Mouse (Mus musculus): ENCODE measurements around the gene Fam131c.

The Fam131c gene

DNA sequence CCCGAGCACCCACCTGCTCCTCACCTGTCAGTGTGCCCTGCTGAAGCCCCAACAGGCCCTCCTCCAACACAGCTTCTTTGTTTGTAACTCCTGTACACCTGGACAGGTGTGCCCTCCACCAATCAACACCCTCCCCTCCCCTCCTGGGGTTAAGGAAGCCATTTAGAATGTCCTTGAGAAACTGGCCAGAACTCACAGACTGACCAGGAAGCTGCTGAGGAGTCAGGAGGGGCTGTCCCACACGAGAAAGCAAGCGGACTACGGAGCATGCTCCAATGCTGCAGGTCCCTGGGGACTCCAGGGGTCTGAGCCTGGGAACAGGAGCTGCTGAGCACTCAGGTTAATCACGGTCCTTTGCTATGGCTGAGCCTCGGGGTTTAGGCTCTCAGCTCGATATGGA is 47.9 kb downstream of the Fam131c start, which contains the start of gene Clcnkb:
Gene Clcnkb (minus strand): TSS at position 91 of the 400 bp plus-strand sequence.
- peak; percentile 44 for DNase-seq

DNA sequence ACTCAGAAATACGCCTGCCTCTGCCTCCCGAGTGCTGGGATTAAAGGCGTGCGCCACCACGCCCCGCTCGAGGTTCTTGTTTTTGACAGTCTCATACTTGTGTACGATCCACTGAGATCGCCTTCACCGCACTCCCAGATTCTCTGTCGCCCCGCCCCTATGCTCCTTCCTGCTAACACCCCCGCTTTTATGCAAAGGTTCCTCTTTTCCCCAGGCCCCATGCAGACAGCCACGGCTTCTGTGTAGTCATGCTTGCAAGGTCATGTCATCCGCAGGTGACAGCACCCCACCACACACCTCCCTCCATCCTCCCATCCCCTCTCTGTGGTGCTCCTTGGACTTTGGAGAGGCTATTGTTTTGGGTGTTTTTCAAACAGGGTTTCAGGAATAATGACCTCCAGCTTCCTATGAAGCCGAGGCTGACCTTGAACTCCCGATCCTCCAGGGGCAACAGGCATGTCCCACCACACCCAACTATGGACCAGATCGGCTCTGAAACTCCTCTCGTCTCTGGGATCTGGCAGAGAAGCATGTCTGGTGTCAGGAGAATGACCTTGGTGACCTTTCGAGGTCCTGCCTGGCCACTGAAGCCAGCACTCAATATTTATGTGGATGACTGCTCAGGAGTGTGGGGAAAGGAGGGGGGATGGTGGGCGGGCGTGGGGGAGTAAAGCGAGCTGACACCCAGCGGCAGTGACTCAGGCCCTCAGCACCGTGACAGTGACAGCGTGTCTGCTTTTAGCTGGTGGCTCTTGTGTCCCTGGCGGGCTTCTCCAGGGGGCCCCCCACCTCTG is 51.6 kb downstream of the Fam131c start:
- no peak for DNase-seq

DNA sequence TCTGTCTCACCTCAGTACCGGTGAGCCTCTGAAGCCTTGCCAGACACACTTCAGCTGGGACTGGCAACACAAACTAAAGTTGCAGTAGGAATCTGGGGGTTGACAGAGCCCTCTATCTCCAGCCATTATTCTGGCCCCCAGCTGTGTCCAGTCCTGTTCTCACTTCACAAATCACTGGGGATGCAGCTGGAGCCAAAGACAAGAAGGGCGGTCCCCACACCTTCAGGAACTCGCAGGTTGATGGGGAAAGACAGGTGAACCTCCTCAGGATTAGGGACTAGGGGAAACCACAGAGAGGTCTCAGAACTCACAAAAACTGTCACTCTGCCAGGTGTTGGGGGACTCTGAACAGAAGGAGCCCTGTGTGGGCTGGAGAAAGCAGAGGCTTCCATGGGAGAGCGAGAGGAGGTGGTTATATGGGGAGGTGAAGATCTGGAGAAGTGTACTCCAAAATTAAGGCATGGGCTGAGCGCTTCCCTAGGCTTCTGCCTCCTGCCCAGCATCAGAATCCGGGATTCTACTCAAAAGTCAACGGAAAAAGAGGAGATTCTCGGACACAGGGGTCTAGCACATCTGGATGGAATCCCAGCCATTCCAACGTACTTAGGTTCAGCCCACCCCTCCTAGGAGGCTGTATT is 52.3 kb downstream of the Fam131c start, which contains the start of gene Hspb7:
Gene Hspb7 (plus strand): TSS at position 588 of the 638 bp plus-strand sequence.
- no peak for DNase-seq

- no peak for DNase-seq
These were observed 52.9 kb downstream of the Fam131c start for GRCm38 (mm10) chr4:141420886-141421285.

GRCm38 (mm10) chr4:141421423-141421822 is 53.4 kb downstream of the Fam131c start:
- no peak for DNase-seq

- DNase-seq = no peak
These were observed 54.8 kb downstream of the Fam131c start for GRCm38 (mm10) chr4:141422841-141423240.

DNA sequence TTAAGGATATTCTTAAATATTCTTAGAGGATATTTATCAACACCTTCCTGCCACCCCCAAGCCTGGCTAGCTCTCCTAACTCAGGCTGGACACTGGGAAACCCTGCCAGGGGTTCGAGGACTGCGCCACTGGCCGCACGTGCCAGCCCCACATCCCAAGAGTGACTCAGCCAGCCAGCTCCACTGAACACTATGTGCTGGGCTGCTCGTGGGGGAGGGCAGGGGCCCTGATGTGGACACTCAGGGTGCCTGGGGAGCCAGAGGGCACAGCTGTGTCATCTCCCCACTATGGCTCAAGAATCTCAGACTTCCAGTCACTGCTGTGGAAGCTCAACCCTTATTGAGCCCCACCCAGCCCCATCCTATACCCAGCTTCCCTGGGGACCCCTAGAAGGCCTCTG is 55.3 kb downstream of the Fam131c start:
- no peak for DNase-seq

DNA sequence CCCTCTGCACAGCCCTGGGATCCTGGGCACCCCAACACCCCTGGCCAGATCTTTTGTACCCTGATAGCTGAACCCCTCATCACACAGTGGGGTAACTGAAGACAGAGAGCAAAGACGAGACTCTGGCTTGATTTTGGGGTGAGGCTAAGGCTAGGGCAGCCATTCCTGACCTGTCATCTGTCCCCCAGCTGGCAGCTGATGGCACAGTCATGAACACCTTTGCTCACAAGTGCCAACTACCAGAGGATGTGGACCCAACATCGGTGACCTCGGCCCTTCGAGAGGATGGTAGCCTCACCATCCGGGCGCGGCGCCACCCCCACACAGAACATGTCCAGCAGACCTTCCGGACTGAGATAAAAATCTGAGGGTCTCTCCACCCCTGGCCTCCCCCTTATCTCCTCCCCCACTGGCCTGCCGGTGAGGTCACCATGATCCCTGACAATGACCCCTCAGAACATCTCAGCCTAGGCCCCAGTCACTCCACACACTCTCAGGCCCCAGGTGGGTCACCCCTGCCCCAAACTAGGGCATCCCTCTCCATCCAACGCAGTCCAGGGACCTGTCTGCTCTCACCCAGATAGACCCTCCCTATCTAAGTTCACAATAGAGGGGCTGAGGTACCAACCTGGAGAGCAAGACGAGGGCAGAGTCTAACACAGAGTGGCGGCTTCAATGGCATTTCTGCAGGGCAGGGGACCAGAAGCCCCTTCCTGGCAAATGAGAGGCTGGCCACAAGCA is 55.8 kb downstream of the Fam131c start:
- DNase-seq = no peak

GRCm38 (mm10) chr4:141425484-141426479 is 57.8 kb downstream of the Fam131c start:
- peak; percentile 71 for DNase-seq

DNA sequence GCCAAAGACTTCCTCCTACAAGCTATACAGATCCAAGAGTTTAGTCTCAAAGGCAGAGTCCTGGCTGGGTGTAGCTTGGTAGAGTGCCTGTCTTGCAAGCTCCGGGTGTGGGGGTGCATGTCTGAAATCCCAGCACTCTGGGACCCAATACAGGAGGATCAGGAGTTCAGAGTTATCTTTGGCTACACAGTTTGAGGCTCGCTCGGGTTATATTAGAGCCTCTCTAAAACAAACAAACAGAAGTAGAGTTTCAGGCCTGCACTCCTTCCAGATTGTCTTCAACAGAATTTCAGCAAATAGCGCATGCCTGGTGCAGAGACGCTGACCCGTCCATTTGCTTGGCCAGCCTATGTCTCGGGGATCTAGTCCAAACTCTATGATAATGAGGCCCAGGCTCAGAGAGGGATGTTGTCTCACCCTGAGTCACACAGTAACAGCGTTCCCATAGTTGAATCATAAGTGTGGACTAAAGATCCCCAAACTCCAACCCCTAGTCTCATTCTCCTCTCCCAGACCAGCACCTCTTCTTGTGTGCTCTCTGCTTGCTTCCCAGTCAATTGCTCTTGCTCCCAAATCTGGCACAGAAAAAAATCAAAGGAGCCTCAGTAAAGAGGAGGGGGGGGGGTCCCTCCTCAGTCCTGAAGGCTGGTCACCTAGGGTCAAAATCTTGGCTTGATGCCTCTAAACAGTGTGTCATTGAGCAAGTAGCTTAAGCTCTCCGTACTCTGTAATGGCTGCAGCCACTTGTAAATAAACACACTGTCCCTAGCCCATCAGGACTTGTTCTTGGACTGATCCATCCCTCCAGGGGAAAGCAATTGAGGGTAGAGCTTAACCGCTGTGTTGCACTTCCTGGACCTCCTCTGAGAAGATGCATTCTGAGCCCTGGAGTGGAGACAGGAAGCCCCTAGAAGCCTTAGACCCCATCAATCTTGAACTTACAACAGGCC is 59.1 kb downstream of the Fam131c start:
- DNase-seq = no peak

DNA sequence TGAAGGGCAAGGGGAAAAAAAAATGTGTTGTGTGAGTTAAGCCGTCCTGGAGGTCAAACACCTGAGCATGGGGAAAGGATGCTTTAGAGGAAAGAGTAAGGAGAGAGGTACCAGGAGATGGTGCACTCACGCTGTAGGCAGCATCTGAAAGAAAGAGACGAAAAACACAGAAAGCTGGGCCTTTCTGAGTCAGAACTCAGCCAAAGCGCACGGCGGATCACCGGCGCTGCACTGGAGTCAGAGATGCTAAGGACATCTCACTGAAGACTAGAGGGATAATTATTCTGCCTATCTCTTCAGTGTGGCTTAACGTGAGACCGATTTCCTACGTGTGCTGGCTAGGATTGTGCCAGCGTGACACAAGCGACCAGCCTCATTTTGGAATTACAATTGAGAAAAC is 59.9 kb downstream of the Fam131c start:
- DNase-seq = no peak

- DNase-seq = no peak
These were observed 61.4 kb downstream of the Fam131c start for GRCm38 (mm10) chr4:141429381-141429780.

- DNase-seq = peak; percentile 72
These were observed 61.8 kb downstream of the Fam131c start for GRCm38 (mm10) chr4:141429847-141430246.

GRCm38 (mm10) chr4:141430997-141431396 is 63.0 kb downstream of the Fam131c start:
- peak; percentile 82 for DNase-seq

- peak; percentile 58 for DNase-seq
These were observed 64.6 kb downstream of the Fam131c start for GRCm38 (mm10) chr4:141432666-141433065.

GRCm38 (mm10) chr4:141433191-141433590 is 65.2 kb downstream of the Fam131c start:
- no peak for DNase-seq

Measured in kidney, adult 18-20 months (tissue).